Mouse (Mus musculus) cerebellum, postnatal 10 days (tissue): ENCODE data around the gene Cct8.
"Not testable (repeated sequence)": the region's sequence is repeated elsewhere in the genome, so short reads cannot be mapped to it uniquely, and the experiment has no call there.

Experiments used
- DNase-seq, 2 experiments: peaks; one replicate each; pipeline ENCODE4 v3.0.0; 2021; ENCODE audit warnings: mixed read lengths in 2 of 2

Gene Cct8

DNA sequence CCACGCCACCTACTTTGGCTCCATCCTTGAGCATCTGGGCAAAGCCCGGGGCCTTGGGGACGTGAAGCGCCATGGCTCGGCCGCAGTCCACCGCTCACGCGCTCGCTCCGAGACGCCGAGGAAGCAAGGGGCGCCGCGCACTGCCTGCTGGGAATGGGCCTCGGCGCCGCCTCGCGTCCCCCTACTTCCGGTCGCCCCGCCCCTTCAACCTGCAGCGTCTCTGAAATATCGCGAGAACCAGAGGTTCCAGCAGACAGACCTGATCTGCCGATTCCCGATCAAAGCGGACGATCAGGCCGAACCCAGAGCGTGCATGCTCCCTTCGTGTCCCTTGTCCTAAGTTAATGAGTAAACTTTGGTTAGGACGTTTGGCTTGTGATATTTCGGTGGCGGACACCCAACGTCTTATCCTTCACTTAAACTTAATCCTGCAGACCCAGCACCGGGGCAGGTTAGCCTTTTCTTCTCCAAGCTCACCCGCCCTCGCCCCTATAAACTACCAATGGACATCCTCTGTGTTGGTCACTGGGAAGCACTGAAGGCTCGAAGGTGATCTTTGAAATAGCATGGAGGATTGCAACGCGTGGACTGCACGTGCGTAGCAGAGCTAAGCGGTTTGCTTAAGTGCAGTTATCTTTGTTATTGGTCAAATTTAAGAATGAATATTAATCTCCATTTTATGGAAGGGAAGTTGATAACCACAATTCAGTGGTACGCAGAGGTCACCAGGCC, at the start of gene Cct8:
TSS of gene Cct8 (minus strand) at position 158 of the 732 bp plus-strand sequence.
- DNase-seq: peak; percentile 98 to 99

DNA sequence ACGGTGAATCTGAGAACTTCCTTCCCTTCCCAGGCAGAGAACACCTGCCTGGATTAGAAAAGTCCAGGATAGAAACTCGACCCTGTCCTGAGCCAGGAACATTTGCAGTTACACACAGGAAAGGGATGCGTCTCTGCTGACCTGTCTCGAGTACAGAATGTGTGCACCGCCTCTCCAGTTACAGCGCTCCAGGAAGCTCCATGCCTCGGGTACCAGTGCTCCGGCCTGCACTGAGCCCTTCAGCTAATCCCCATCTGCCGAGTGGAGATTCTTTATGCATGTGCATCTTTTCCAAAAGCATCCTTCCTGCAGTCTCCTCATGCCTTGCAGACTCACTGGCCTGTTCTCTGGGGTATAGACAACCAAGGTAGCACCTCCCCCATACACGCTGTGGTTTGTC, 33.1 kb upstream of the Cct8 start:
- no peak for DNase-seq

DNA sequence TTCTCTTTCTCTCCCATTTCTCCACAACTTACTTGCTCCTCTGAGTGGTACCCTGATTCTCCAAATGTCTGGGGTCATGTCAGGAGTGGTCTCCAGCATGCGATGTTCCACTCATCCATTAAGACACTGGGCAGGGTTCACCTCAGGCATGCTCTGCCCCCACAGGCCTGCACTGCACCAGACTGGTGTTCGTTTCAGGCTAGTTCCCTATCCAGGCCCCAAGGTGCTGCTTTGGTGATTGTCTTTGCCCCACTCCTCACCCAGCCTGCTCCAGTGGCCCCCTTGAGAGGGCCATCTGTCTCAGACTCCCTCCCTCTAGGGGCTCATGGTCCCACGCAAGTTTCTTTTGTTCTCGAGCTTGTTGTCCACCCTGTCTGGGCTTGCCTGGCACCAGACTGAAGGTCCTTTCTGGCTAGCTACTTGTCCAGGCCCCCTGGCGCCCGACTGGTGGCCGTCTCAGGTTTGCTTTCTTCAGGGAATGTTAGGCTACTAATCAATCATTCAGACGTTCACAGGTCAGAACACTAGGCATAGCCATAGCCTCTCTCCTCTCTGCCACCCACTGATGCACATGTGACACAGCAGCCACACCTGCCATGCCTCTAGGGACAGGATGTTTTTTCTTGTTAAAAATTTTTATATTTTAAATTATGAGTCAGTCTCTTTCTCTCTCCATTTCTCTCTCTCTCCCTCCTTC, 32.0 kb upstream of the Cct8 start:
- no peak for DNase-seq

DNA sequence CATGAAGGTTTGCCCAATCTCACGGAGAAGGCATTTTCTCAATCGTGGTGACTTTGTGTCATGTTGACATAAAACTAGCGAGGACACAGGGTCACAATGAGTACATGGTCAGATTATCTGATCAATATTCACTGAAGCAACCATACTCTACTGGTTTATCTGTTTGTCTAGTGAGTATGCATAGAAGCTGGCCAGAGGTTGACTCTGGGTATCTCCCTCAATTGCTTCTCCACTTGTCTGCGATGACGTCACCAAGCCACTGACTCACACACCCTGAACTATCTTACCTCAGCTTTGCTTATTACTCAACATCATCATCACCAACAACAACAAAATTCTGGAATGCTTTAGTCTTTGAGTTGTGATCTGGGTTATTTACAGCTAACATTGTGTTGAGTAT, 28.6 kb upstream of the Cct8 start:
- DNase-seq: no peak

DNA sequence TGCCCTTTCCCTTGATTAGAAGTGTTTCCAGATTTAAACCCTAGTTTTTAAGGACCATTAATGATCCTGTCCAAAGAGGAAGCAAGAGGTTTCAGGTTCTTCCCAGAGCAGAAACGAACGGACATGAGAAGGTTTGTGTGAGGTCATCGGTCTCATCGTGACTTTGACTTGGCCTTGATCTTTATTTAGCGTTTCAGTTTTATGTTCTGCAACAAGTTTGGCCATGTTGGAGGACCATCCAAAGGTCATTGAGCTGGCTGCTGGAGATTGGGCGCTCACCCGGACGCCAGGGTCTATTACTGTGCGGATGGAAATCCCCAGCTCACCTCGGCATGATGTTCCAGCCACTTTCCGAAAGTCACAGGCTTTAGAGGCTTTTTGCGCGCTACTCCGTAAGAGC, 16.7 kb upstream of the Cct8 start:
- DNase-seq: no peak

DNA sequence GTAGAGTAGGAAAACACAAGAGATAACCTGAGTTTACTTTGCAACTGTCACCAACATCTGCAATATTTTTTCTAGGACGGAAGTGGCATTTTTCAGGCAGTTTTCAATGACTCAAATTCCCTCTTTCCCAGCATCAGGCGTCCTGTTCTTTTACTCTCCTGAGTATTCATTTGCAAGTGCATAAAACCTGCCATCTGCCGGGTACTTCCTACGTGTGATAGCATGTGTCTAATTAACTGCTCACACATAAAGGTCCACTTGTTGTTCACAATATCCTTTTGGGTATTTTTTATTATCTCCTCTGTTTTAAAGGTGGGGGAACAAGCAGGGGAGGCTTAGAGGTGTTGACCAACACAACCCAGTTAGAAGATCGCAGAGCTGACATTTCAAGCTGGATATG, 16.0 kb upstream of the Cct8 start:
- no peak for DNase-seq

DNA sequence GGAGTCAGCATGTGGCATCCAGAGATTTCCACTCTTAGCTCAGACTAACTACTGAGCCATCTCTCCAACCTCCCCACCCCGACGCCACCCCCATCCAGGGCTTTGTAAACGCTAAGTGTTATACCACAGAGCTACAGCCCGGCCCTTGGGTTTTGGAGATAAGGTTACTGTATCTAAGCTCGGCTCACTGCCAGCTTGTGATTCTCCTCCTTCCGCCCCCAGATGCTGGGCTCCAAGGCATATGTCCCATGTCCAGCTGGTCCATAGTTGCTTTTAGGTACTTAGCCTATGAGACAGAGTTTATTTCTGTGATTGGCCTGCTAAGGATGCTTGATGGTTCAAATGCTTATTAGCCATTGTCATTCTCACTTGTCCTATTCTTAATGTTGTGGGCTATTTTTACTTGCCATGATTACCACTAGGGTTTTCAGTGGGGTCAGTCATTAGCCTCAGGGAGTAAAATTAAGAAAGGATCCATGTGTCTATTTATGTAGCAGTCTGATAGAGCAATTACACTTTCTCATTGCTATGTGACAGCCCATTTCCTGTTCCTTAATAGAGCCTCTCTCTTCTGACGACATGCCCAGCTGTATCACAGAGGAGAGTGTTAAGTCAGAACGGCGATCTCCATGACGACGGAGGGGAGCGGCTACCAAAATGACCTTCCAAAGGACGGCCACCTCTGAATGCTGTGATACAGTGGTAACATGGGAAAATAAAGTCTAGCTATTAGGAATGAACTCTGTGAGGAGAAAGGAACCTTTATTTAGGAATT, 5.8 kb upstream of the Cct8 start:
- no peak for DNase-seq

DNA sequence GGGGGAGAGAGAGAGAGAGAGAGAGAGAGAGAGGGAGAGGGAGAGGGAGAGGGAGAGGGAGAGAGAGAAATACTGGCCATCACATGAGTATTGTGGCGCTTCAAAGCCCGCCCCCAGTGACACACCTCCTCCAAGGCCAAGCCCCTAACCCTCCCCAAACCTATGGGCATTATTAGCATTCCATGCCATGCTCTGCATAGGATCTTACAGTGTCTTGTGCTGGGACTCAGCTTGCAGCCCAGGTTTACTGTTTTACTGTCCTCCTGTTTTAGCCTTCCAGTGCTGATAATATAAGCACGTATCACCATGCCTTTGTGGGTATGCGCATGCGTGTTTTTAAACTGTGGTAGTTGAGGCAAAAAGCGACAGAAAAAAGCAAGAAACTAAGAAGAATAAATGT, 3.9 kb upstream of the Cct8 start:
- no peak for DNase-seq

DNA sequence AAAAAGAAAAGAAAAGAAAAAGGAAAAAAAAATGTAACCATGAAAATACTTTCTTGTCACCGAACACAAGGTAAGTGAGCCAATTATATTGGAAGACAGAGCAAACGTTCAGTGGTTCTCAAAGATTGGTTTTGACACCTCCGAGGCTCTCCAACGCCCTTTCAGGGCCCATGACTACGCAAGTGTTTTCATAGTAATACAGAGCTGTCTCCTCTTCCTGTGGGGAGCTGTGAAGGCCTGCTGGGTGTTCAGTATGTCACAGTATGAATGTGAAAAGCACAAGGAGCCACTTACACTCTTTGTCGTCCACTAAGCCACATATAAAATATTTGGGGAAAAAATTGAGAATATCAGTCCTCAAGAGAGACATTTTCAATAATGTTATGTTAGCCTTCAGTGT, 1.5 kb upstream of the Cct8 start:
- DNase-seq: no peak

DNA sequence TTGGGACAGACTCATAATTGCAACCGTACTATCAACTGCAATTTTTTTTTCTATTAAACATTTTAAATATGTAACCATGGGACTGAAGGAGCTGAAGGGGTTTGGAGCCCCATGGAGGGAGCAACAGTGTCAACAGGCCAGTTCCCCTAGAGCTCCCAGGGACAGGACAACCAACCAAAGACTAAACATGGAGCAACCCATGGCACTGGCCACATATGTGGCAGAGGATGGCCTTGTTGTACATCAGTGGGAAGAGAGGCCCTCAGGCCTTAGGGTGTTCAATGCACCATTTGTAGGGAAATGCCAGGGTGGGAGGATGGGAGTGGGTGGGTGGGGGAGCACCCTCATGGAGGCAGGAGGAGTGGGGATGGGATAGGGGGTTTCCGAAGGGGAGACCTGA, 1.1 kb upstream of the Cct8 start:
- no peak for DNase-seq

DNA sequence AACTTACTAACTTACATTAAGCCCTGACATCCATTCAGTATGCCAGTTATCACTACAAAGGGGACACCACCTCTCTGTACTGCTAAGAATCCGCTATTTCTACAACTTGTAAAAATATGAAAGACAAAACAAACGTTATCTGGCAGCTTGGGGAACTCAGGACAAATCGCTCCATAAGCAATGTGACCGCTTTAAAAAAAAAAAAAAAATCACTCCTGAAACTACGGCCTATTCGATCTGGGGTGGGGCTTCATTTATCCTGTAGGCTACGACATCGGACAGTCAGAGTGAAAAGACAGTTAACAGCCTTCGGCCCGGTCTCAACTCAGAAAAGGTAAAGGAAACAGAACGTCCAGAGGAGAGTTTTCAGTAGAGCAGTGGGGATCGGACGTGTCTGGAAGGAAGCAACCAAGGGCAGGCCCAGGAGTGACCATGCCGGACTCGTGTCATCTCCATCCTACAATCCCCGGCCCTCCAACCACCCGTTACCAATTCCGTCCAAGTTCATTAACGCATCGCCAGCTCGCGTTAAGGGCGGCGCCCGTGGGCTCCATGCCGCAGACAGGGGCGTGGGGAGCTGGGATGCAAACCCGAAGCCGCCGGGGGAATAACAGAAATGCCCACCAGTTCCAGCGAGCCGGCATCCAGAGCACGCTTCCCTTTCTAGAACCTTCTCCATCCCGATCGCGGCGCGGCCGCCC, 568 bp downstream of the Cct8 start:
- peak in 1 of 2 experiments; percentile 74 for DNase-seq

DNA sequence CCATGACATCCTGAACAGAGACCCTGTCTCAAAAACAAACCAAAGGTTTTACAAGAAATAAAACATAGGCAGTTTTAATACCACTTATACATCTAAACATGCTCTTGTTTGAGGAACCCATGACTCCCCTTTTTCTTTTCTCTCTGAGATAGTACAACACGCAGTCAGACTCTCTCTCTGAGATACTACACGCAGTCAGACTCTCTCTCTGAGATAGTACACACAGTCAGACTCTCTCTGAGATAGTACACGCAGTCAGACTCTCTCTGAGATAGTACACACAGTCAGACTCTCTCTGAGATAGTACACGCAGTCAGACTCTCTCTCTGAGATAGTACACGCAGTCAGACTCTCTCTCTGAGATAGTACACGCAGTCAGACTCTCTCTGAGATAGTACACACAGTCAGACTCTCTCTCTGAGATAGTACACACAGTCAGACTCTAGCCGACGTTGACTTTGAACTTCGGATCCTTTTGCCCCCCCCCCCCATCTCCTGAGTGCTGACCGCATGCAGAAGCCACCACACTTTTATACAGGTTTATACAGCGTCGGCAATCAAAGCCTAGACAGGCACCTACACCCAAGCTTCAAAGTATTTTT, 3.4 kb downstream of the Cct8 start:
- not testable (repeated sequence) for DNase-seq

DNA sequence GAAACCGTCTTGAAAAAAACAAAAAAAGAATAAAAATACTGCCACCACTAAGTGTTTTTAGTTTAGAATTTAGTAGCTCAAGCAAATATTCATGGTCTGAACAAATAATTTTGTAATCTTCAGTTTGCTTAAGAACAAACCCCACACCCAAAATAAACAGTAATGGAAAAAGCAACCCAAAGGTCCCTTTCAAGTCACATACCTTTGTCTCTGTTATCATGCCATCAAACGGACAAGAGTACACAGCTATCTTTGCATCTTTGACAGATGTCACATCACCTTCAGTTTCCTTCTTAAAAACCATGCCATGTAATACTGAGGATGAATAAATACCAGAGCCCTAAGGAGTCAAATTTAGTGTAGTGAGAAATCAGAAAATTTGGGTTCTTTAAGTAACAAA, 7.1 kb downstream of the Cct8 start:
- no peak for DNase-seq

DNA sequence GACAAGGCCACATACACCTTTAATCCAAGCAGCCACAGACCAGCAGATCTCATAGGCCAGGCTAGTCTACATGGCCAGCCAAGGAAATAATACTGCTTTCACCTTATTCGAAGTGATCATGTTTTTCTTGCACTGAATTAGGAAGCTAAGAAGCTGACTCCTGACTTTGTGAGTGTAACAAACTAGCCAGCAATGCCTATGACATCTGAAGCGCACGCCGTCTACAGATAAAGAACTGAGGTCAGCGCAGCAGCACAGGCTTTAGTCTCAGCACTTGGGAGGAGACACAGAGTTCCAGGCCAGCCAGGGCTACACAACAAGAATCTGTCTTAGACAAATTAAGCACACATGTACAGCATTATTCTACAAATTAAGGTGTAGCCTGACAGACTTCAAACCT, 8.9 kb downstream of the Cct8 start:
- no peak for DNase-seq

DNA sequence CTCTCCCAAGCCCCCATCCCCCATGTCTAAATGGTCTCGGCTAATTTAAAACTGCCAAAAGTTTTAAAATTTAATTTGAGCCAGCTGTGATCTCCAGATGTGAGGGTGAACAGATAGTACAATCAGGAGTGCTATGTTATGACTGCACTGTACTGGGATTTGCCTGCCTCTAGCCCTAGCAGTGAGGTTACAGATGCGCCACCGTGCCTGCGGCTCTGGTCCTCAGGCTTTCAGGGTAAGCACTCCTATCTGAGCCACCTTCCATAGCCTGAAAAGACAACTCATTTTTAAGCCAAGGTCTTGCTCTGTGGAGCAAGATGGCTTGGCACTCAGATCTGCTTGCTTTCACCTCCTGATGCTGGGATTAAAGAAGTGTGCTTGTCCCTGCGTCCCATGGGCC, 11.3 kb downstream of the Cct8 start:
- DNase-seq: no peak

DNA sequence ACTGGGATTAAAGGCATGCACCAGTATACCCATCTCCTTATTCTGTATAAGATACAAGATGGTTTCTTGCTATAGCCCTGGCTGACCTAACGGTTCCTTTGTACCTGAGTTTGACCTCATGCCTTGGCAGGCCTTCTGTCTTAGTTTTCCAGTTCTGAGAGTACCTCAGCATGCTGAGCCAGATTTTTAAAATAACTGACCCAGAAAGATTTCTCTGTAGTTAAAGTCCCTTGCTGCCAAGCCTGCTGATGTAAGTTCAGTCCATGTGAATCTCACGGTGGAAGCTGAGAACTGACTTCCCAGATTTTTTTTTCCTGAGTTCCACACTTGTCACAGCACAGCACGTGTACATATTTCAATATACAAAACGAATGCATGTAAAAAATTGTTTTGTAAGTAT, 25.1 kb downstream of the Cct8 start:
- DNase-seq: no peak

DNA sequence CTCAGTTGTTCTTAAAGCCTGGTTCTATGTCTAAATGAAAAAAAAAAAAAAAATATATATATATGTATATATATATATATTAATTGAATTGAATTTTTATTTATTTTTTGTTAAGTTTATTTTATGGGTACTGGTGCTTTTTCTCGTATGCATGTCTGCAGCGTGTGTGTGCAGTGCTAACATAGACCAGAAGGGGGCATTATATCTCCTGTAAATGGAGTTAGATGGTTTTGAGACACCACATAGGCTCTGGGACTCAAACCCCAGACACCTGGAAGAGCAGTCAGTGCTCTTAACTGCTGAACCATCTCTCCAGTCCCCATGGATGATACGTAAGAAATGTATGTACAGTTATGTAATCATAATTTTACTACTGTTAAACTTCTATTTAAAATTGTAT, 36.9 kb downstream of the Cct8 start:
- DNase-seq: peak; percentile 18 to 28

DNA sequence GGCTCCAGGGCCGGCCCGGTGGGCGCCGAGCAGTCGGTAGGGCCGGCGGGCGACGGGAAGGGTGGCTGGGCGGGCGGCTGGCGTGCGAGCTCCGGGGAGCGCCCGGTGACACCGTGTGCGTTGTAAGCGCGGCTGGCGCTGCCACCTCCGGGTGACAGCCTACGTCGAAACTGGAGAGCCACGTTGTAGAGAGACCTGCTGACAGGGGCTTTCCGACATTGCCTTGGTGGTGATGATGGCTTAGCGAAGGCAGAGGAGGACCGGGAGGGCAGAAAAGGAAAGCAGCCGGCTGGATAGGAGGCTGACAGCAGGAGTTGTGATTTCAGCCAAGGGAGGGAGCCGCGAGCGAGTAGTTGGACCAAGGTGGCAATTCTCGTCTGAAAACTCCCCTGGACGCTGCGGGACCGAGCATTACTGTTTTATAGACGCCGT, 40.5 kb downstream of the Cct8 start:
- peak; percentile 47 to 54 for DNase-seq

DNA sequence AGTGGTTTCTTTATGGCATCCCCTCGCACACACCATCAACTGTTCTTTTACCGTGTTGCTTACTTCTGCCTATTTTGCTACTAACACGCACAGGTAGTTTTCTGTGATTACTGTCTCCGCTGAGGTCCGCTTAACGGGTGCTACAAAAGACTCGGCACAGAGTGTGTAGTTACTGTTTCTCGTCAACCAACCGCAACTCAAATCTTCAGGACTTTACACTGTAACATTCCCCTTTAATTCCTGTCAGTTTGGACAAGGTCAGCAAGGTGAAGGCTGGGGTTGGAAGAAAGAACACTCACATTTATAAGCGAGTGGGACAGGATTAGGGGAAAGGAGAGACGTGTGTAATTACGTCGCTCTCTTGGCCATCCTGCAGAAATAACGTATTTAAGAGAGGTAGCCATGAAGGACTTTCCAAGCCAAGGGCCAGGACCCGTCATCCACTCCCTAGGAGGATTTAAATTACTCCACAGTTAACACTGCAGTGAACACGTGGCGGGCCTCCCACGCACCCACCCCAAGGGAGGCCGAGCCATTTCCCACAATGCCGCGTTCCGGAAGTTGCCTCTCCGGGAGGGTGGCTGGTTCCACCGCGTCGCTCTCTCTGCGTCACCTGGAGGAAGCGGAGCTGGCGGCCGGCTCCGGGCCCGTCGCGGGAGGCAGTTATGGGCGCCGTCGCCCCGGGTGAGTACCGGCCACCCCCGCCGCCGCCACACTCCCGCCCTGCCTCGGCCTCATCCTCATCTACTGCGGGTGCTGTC, 41.1 kb downstream of the Cct8 start, which contains the start of gene Usp16:
TSS of gene Usp16 (plus strand) at position 285 of the 761 bp plus-strand sequence.
- peak; percentile 94 to 95 for DNase-seq

DNA sequence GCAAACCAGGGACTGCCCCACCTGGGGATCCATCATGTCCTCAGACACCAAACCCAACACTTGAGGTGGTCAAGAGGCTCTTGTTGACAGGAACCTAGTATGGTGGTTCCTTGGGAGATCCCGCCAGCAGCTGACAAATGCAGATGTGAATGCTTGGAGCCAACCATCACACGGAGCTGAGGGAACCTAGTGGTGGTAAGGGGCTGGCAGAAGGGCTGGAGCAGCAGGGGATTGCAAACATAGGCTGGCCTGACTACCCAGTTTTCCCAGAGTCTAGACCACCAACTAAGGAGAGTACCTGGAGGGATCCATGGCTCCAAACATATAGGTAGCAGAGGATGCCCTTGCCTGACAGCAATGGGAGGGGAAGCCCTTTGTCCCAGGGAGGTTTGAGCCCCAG, 42.4 kb downstream of the Cct8 start:
- no peak for DNase-seq

DNA sequence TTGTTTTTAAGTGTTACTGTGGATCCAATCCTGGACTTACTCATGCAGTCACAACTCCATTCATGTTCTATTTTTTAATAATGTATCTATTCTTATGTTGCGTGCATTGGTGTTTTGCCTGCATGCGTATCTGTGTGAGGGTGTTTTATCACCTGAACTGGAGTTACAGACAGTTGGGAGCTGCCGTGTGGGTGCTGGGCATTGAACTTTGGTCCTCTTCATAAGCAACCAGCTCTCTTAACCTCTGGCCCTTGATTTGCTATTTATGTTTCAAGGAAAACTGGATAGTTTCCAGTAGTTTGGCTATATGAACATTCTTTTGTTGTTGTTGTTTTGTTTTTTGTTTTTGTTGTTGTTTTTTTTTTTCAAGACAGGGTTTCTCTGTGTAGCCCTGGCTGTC, 50.1 kb downstream of the Cct8 start:
- DNase-seq: no peak

DNA sequence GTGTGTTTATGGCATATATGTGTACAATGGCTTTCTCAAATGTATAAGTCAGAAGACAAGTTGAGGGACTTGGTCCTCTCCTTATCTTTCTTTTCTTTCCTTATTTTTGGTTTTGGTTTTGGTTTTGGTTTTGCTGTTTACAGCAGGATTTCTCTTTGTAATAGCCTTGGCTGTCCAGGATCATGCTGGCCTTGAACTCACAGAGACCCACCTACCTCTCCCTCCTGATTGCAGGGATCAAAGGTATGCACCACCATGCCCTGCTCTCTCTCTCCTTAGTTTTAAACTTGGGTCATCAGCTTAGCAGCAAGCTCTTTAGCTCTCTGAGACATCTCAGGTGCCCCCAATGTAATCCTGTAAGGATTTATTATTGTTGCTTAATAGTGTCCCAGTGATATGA, 50.6 kb downstream of the Cct8 start:
- DNase-seq: no peak
